Mouse (Mus musculus) layer of hippocampus, postnatal 14 days (tissue): ENCODE measurements around the gene Cpvl. TPM values are rescaled to one million over a fixed set of nuclear protein-coding genes. Genes with fewer than 3 reads are reported as not detected.

Experiments used
- DNase-seq, 2 experiments: peaks; one replicate each; pipeline ENCODE4 v3.0.0; 2021 to 2022; ENCODE audit warnings: low spot score in 2 of 2, mixed read lengths in 1 of 2
- total RNA-seq, 2 experiments: library from RNA; stranded (reverse); gene quantifications; 2 replicates each; pipeline ENCODE4 v1.2.3; 2021

Cpvl gene
- total RNA-seq, 2 experiments from 2014 or later, result 0.30 TPM; not detected in 1

DNA sequence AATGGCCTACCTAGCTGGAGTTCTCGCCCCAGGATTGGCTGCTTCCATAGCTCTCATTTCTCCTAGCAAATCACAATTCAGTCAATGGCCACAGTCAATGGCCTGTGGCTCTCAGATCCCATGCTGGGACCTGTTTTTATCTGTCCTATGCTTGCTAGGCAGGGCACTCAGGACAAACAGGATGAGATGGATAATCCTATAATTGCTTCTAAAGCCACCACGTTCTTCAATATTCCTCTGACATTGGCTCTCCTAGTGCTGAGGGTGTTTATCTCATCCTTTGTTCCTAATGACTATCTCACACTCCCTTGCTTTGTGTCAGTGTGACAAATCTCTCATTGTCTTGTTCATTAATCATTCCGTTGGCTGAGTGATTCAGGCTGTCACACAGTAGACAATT is 39.5 kb downstream of the Cpvl start:
- DNase-seq, result no peak

DNA sequence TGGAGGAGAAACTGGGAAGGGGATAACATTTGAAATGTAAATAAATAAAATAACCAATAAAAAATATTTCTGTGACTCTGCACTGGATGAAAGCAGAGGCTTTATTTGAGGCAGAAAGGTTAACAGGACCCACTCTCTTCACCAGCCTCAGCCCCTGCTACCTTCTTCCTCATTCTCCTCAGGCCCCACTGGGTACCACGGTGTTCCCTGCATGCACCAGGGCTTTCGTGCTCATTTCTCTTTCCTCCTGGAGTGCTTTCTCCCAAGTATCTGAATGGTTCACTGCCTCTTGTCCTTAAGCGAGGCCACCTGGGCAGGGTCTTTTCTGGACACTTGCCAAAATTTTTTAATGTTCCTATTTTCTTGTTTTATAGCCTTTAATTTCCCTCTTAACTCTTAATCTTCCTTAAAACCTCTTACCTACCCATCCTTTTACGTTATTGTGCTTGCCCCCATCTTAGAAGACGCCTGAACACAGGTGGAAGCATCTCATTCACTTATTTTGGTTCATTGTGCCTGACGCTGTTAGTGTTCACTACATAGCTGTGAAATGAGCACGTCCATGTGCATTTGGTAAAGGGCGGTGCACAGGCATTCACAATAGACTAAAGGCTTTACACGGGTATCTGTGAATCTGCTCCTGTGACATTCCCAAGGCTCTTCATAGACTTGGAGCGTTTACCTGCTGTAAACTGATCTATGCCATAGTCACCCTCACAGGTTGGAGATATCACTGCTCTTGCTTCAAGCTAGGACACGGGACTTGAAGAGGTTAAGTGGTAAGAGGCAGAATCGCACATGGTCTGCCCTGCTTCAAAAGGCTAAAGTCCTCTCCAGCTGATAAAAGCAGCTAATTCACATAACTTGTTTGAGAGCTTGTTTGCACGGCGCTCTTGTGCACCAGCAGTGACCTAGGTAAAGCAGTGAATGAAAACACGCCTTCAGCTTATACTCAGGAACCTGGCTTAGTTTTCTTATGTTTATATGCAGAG is 41.0 kb downstream of the Cpvl start:
- DNase-seq, result no peak

GRCm38 (mm10) chr6:53931605-53932004 is 46.9 kb downstream of the Cpvl start:
- DNase-seq, result no peak

DNA sequence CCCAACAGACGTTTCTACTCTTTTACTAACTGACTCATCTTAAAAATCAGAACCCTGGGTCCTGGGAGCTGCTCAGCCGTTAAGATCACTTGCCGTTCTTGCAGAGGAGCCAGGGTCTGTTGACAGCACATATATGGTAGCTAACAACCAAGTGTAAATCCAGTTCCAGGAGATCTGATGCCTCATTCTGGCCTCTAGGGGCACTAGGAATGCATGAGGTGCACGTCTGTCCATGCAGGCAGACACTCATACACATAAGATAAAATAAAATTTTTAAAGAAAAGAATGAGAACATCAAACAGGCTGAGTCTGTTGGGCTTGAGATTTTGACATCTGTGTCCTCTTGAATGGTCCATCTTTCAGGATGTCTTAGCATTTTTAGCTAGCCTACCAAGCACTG is 48.6 kb downstream of the Cpvl start:
- no peak for DNase-seq

GRCm38 (mm10) chr6:53926197-53926596 is 52.3 kb downstream of the Cpvl start:
- DNase-seq, result no peak

GRCm38 (mm10) chr6:53925192-53925591 is 53.3 kb downstream of the Cpvl start:
- DNase-seq, result no peak

DNA sequence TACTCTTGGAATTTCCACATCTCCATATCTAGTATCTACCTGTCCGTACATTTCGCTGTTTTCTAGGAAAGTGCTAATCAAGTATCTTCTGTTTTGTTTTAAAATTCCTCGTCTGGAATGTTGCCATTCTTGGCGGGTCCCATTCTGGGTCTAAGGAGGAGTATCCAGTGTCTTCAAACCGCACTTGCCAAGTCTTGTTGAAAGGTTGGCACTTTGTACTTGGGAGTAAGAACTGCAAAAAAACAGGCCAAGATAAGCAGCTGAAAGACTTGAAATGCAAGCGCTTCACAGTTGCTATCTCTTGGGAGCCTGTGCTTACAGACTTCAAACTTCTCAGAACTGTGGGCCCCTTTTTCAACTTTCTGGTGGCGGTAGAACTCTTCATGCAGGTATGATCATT is 58.4 kb downstream of the Cpvl start:
- DNase-seq, result no peak

- no peak for DNase-seq
Observed at GRCm38 (mm10) chr6:53917026-53917558, 61.4 kb downstream of the Cpvl start.

DNA sequence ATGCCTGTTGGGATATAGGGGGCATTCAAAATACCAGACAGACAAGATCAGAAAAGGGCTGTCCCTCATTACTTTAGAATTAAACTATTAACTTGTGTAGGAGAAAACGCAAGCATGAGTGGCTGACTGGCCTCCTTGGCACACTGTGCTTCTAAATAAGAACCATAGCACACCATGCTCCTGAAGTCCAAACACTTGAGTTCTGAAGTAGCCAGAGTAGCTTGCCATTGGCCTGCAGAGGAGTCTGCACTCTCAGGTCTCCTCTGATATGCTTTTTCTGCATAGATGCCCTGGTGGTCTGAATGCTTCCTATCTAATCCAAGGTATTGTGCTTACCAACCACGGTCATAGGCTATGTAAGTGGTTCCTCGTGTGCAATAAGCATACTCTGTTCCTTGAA is 63.1 kb downstream of the Cpvl start:
- no peak for DNase-seq

- no peak for DNase-seq
Observed at GRCm38 (mm10) chr6:53913151-53913550, 65.3 kb downstream of the Cpvl start.

DNA sequence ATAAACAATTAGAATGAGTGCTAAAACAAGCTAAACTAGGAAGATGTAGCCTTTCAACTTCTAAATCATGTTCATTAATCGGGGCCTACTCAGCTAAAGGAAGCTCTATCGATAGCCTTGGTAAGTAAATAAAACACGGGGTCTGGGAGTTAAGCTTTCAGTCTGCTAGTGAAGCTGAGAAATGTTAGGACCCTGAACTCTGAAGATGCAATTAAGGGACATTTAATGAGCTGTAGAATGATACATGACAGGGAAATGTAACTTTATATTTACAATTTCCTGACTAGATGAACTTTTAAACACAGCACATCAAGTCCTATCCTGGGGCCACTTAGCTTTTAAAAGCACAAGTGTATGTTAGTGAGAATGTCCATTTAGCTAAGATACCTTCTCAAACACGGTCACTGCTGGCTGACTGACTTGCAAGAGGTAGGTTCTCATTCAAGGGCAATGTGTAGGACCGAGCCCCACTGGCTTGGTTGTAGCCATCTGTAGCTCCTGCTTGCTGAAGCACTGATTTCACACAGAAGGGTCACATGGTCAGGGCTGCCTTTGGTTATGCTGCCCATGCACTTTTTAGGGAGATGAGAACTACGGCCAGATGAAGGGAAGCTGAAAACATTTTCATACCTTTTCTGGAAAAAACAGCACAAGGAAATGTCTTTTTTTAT is 66.2 kb downstream of the Cpvl start:
- no peak for DNase-seq

DNA sequence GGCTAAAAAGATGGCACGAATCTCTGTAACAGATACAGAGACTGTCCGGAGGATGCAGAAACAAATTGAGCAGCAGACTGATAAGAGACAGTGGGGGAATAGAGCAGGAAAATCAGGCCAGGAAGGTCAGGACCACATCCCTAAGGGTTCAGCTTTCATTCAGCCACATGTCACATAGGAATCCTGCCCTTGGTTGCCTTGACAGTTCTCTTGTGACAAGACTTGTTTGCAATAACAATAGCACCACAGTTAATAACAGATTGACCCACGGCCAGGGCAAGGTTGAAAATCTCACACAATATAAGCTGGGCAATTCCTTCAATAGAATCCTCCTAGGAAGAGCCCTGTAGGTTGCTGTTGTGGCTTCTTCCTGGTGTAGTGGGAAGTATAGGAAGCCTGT is 68.5 kb downstream of the Cpvl start:
- no peak for DNase-seq

DNA sequence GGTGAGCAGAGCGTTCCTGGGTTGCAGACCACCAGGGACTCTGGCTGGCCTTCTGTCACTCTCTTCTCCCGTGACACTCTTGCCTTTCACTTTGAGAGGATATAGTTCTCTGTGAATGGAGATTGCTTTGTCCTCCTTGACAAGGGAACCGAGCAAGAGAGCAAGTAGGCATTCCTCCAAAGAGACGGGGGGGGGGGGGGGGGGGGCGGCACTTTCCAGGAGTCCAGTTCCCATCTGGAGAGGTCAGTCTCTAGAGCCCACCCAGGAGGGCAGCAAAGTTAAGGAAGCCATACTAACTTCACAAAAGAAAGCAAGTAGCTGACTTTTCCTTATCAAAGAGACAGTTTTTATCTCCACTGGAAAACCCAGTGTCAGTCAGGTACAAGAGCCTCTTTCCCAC is 69.0 kb downstream of the Cpvl start:
- no peak for DNase-seq

GRCm38 (mm10) chr6:53906871-53907270 is 71.6 kb downstream of the Cpvl start:
- no peak for DNase-seq

GRCm38 (mm10) chr6:53906051-53906462 is 72.4 kb downstream of the Cpvl start:
- DNase-seq, result no peak

DNA sequence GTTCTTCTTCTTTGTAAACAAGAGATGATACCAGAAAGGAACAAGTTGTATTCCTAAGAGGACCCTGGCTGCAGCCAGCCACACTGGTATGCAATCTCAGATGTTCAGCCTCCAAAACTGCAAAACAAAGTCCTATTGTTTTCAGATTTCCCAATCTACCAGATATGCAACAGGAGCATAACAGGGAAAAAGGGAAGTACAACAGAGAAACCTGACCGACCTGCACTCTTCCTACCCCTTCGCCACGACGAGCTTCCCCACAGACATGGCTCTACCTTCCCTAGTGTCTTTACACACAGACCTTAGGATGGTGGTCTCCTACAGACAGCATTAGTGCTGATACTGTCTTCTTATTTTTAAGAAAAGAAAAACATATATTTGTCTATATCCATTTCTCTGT is 72.9 kb downstream of the Cpvl start:
- no peak for DNase-seq

DNA sequence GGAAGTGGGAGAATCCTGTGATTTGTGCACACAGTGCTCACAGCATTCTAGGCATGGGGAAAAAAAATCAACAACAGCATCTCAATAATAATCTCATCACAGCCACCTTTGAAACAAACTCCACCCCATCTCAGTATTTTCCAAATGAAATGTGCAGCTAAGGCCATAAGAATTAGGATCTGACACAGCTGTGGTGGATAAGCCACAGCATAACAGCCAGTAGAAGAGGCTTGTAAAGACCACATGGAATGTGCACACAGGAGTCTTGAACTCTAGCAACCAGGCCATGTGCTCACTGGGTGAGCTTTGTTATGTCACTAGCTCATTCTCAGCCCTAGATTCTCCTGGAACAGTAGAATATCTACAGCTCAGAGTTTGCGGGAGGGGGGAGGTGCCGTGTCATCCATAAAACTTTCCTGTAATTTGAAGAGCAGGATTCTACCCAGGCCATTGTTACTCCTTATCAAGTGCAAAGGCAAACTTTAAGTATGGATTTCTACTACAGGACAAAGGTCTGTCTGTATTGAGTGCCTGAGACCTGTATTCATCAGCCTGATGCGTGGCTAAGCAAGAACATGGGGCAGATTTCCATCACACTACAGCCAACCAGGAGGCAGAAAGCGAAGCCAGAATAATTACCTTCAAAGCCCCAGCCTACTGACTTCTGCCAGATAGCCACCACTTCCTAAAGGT is 73.6 kb downstream of the Cpvl start:
- no peak for DNase-seq

GRCm38 (mm10) chr6:53904186-53904585 is 74.3 kb downstream of the Cpvl start:
- DNase-seq, result no peak

- DNase-seq, result no peak
Observed at GRCm38 (mm10) chr6:53901741-53902140, 76.7 kb downstream of the Cpvl start.

DNA sequence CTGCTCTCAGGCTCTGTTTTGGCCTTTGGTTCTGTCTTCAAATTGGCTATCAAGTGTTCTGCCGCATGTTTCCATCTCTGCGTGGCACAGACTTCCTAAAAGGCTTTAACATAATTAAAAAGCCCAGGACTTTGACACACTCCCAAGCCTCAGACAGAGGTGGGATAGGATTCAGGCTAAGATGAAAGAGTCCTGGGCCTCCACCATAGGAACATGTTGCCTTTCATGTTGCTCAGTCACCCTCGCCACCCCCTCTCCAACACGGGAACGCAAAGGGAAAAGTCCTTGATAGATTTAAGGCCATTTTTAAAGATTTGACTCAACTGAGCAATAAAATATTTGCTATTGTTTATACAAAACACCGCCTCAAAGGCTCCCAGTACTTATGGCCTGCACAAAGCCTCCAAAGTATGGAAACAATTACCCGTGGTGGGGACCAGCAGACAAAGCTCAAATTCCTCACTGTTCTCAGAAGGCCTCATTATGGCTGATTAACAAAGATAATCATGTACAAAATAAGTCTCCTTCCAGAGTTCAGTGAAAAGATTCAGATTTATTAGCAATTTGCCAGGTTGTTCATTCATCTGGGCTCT is 80.5 kb downstream of the Cpvl start:
- DNase-seq, result no peak

- DNase-seq, result no peak
Observed at GRCm38 (mm10) chr6:53897126-53897525, 81.3 kb downstream of the Cpvl start.
